Mouse (Mus musculus) CH12.LX (cell line): ENCODE measurements at regions not wholly inside any gene's neighbourhood (a gene's known extent, or its start where the extent isn't known, plus 50 kb on each side); places are given as distances from the start of the nearest gene placed in this dataset.

Experiments used
- CTCF ChIP-seq, 2 experiments: IDR thresholded peaks in 1 of 2; conservative IDR thresholded peaks in 1 of 2; 2 replicates each; pipeline ENCODE4 v1.5.1; 2011 to 2012; ENCODE audit warnings: low read depth in 2 of 2, low read length in 2 of 2, improper control_type of control experiment in 1 of 2, inconsistent platforms in 1 of 2, mild to moderate bottlenecking in 1 of 2, moderate library complexity in 1 of 2
- EP300 ChIP-seq: IDR thresholded peaks from 2 replicates; pipeline ENCODE4 v1.6.1; 2011; ENCODE audit warnings: low read length, improper control_type of control experiment
- POLR2A ChIP-seq: IDR thresholded peaks from 2 replicates; pipeline ENCODE4 v1.6.1; 2011; ENCODE audit warnings: low read depth, mild to moderate bottlenecking, improper control_type of control experiment, low read length
- TCF12 ChIP-seq: IDR thresholded peaks from 2 replicates; pipeline ENCODE4 v1.6.1; 2014; ENCODE audit warnings: low read depth, mild to moderate bottlenecking, inconsistent platforms, low read length, improper control_type of control experiment

- no peak for TF ChIP-seq TCF12
- no peak for TF ChIP-seq POLR2A
- TF ChIP-seq EP300 = peak; percentile 35; the same call in 1 of the 2 replicates
- peak in 1 of 2 experiments; percentile 59; a peak in 2 of 4 replicates for TF ChIP-seq CTCF (conservative IDR thresholded peaks at IDR 0.05 in 1 of 2, IDR thresholded peaks at IDR 0.05 in 1 of 2; ENCODE audit: low read depth in 2 of 2, low read length in 2 of 2)
Measured at GRCm38 (mm10) chr3:142995981-142996743, 114.4 kb upstream of the Pkn2 start.
